Mouse (Mus musculus) testis, adult 2 months (tissue): ENCODE results near the gene Man2b2. TPM values are rescaled to one million over a fixed set of nuclear protein-coding genes. Genes with fewer than 3 reads are reported as not detected.

ENCODE experiments used
- H3K27ac ChIP-seq: fragments of 200-500 bp; 2 replicates; pipeline ENCODE4 v1.5.1; 2012; ENCODE audit warnings: low read depth, low read length; ENCODE audit not compliant: control insufficient read depth, insufficient read depth
- H3K27me3 ChIP-seq: fragments of 200-500 bp; 2 replicates; pipeline ENCODE4 v1.6.1; 2012; ENCODE audit warnings: mild to moderate bottlenecking, low read length, moderate library complexity; ENCODE audit not compliant: control insufficient read depth, insufficient read depth
- H3K36me3 ChIP-seq: fragments of 200-500 bp; 2 replicates; pipeline ENCODE4 v1.6.1; 2012; ENCODE audit warnings: mild to moderate bottlenecking, low read length; ENCODE audit not compliant: control insufficient read depth, insufficient read depth
- H3K4me1 ChIP-seq: fragments of 200-500 bp; 2 replicates; pipeline ENCODE4 v1.6.1; 2012; ENCODE audit warnings: low read length; ENCODE audit not compliant: control insufficient read depth, insufficient read depth
- H3K4me3 ChIP-seq: fragments of 200-500 bp; 2 replicates; pipeline ENCODE4 v1.5.1; 2012; ENCODE audit warnings: low read depth, mild to moderate bottlenecking, low read length, moderate library complexity, mixed read lengths; ENCODE audit not compliant: control insufficient read depth
- CTCF ChIP-seq: fragments of 200-500 bp; IDR thresholded peaks from 2 replicates; pipeline ENCODE4 v1.5.1; 2012; ENCODE audit warnings: low read depth, mild to moderate bottlenecking, inconsistent platforms, low read length, moderate library complexity; ENCODE audit not compliant: control insufficient read depth, insufficient read depth, insufficient replicate concordance
- POLR2A ChIP-seq: fragments of 200-500 bp; IDR thresholded peaks from 2 replicates; pipeline ENCODE4 v1.6.1; 2012; ENCODE audit warnings: low read depth, mild to moderate bottlenecking, inconsistent platforms, low read length, moderate library complexity; ENCODE audit not compliant: control insufficient read depth
- polyA plus RNA-seq: library from polyadenylated mRNA; depleted of rRNA; stranded (reverse); fragments of >200 nt; gene quantifications from 2 replicates; pipeline ENCODE4 v1.2.3, GENCODE M21; 2012

Gene Man2b2
- polyA plus RNA-seq, 1 experiment, result 181 TPM

DNA sequence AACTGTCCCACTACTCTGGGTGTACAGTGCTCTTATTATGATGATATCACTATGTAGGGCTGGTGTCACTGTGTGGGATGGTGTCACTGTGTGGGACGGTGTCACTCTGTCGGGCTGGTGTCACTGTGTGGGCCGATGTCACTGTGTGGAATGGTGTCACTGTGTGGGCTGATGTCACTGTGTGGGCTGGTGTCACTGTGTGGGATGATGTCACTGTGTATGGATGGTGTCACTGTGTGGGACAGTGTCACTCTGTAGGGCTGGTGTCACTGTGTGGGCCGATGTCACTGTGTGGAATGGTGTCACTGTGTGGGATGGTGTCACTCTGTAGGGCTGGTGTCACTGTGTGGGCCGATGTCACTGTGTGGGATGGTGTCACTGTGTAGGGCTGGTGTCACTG, 44.4 kb downstream of the Man2b2 start:
- TF ChIP-seq CTCF (no peak), POLR2A (no peak)
- Histone ChIP-seq H3K4me3 (no peak overlapping the region), H3K36me3 (no peaks in the 10 kb centered on the region), H3K27ac (peak overlapping the region; percentile 18; the same call in 1 of the 2 replicates), H3K27me3 (no peaks in the 10 kb centered on the region), H3K4me1 (no peaks in the 10 kb centered on the region)

- H3K27ac ChIP-seq, result no peak overlapping the region
- no peak overlapping the region for H3K4me3 ChIP-seq
- no peaks in the 10 kb centered on the region for H3K36me3 ChIP-seq
- no peak for TF ChIP-seq POLR2A
- TF ChIP-seq CTCF, result no peak
- no peaks in the 10 kb centered on the region for H3K4me1 ChIP-seq
- H3K27me3 ChIP-seq, result no peaks in the 10 kb centered on the region
Observed at GRCm38 (mm10) chr5:36779512-36779911, 50.9 kb downstream of the Man2b2 start.

DNA sequence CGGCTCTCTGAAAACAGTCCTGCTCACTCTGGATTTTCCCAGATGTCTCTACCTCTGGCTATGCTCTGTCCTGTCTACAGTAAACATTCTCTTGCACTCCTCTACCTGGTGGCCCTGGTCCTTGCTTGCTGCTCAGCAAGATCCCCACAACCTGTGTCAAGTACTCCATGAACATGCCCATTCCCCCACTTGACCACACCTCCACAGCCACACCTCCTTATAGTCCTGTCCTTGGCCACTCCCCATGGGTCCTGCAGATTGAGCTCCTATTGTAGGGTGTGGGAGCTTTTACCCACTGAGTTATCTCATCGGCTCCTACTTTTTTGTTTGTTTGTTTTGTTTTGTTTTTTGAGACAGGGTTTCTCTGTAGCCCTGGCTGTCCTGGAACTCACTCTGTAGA, 51.6 kb downstream of the Man2b2 start:
- Histone ChIP-seq H3K4me3 (no peak overlapping the region), H3K27ac (no peak overlapping the region), H3K4me1 (no peaks in the 10 kb centered on the region), H3K27me3 (no peaks in the 10 kb centered on the region), H3K36me3 (no peaks in the 10 kb centered on the region)
- TF ChIP-seq POLR2A (no peak), CTCF (no peak)

GRCm38 (mm10) chr5:36777186-36777585, 53.3 kb downstream of the Man2b2 start:
- H3K36me3 ChIP-seq, result no peaks in the 10 kb centered on the region
- no peak for TF ChIP-seq POLR2A
- no peak for TF ChIP-seq CTCF
- no peak overlapping the region for H3K4me3 ChIP-seq
- H3K27me3 ChIP-seq, result no peaks in the 10 kb centered on the region
- peak overlapping the region; percentile 76 for H3K27ac ChIP-seq
- no peaks in the 10 kb centered on the region for H3K4me1 ChIP-seq

- Histone ChIP-seq H3K4me3 (no peak overlapping the region), H3K27me3 (no peaks in the 10 kb centered on the region), H3K36me3 (no peaks in the 10 kb centered on the region), H3K4me1 (no peaks in the 10 kb centered on the region), H3K27ac (peak overlapping the region; percentile 68)
- no peak for TF ChIP-seq CTCF
- TF ChIP-seq POLR2A, result no peak
Observed at GRCm38 (mm10) chr5:36776021-36776575, 54.4 kb downstream of the Man2b2 start.

DNA sequence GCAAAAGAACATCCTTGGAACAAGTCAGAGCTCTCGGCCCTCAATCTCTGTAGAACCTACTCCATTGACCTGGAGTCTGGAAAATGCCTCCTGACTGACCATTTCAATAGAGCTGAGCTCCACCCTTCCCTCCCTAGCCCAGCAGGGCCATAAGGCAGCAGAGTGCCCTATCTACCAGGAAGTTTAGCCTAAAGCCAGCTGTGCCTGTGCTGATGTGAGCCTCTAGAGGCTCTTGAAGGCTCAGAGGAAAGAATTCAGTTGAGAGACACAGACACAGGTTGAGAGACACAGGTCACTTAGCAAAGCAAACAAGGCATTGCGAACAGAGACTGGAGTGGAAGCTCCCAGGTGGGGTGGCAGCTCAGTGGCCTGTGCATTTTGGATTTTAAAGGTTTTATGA, 55.1 kb downstream of the Man2b2 start:
- H3K27ac ChIP-seq, result peak overlapping the region; percentile 60

GRCm38 (mm10) chr5:36772586-36772985, 57.9 kb downstream of the Man2b2 start:
- Histone ChIP-seq H3K36me3 (no peaks in the 10 kb centered on the region), H3K27me3 (no peaks in the 10 kb centered on the region), H3K4me3 (no peak overlapping the region), H3K27ac (no peak overlapping the region), H3K4me1 (no peaks in the 10 kb centered on the region)
- TF ChIP-seq CTCF (no peak), POLR2A (no peak)

More for the DNA sequence above, 55.1 kb downstream of the Man2b2 start:
- no peaks in the 10 kb centered on the region for H3K27me3 ChIP-seq
- TF ChIP-seq CTCF, result no peak
- no peak for TF ChIP-seq POLR2A
- H3K4me3 ChIP-seq, result no peak overlapping the region
- no peaks in the 10 kb centered on the region for H3K4me1 ChIP-seq
- H3K36me3 ChIP-seq, result no peaks in the 10 kb centered on the region

GRCm38 (mm10) chr5:36769603-36770002, 60.9 kb downstream of the Man2b2 start:
- H3K36me3 ChIP-seq, result no peaks in the 10 kb centered on the region
- no peak for TF ChIP-seq CTCF
- no peak for TF ChIP-seq POLR2A
- H3K27ac ChIP-seq, result no peak overlapping the region
- no peak overlapping the region for H3K4me3 ChIP-seq
- H3K4me1 ChIP-seq, result no peaks in the 10 kb centered on the region
- no peaks in the 10 kb centered on the region for H3K27me3 ChIP-seq
